Mouse (Mus musculus) neural tube, embryonic 14.5 days (tissue): ENCODE measurements around the gene Slc17a1. TPM values are rescaled to one million over a fixed set of nuclear protein-coding genes. Genes with fewer than 3 reads are reported as not detected.

Experiments used
- ATAC-seq: fragments of 200-750 bp; cut with Nextera tagmentation; 2 replicates; pipeline ENCODE4 v1.8.0; 2017; ENCODE audit warnings: low read depth, mild to moderate bottlenecking, moderate TSS enrichment, moderate library complexity
- H3K27ac ChIP-seq: fragments of 300-500 bp; sonication (generic); 2 replicates; pipeline ENCODE4 v1.5.1; 2014; ENCODE audit warnings: low read depth, mild to moderate bottlenecking, control low read depth, low read length, moderate library complexity, mixed read lengths
- H3K27me3 ChIP-seq: fragments of 300-500 bp; sonication (generic); 2 replicates; pipeline ENCODE4 v1.6.1; 2014; ENCODE audit warnings: low read length; ENCODE audit not compliant: control insufficient read depth, insufficient read depth
- H3K36me3 ChIP-seq: fragments of 300-500 bp; sonication (generic); 2 replicates; pipeline ENCODE4 v1.6.1; 2014; ENCODE audit warnings: low read length, mixed read lengths; ENCODE audit not compliant: control insufficient read depth, insufficient read depth
- H3K4me1 ChIP-seq: fragments of 300-500 bp; sonication (generic); 2 replicates; pipeline ENCODE4 v1.6.1; 2014; ENCODE audit warnings: low read length; ENCODE audit not compliant: control insufficient read depth, insufficient read depth
- H3K4me2 ChIP-seq: fragments of 300-500 bp; sonication (generic); 2 replicates; pipeline ENCODE4 v1.6.1; 2014; ENCODE audit warnings: mild to moderate bottlenecking, low read depth, low read length, control low read depth
- H3K4me3 ChIP-seq: fragments of 300-500 bp; sonication (generic); 2 replicates; pipeline ENCODE4 v1.5.1; 2014; ENCODE audit warnings: low read depth, low read length, control low read depth, mixed read lengths
- H3K9ac ChIP-seq: fragments of 300-500 bp; sonication (generic); replicated peaks from 2 replicates; pipeline ENCODE4 v1.6.1; 2014; ENCODE audit warnings: low read depth, mild to moderate bottlenecking, control low read depth, low read length, mixed read lengths
- H3K9me3 ChIP-seq: fragments of 300-500 bp; sonication (generic); 2 replicates; pipeline ENCODE4 v1.6.1; 2016; ENCODE audit warnings: low read length; ENCODE audit not compliant: control insufficient read depth
- WGBS: fragments of 180-500 bp; shearing (Covaris S2); extraction: QIAGEN DNeasy Blood & Tissue Kit; methylation state at CpG from one replicate; pipeline ENCODE4 v1.1.7; 2014; 5-methylcytosine and 5-hydroxymethylcytosine counted together
- polyA plus RNA-seq: library from polyadenylated mRNA; unstranded; fragments of >200 nt; fragmentation: Nextera tagmentation; extraction: Ambion mirVana; gene quantifications from 2 replicates; pipeline ENCODE4 v1.2.1, GENCODE M21; 2014

Gene Slc17a1
- polyA plus RNA-seq, 1 experiment from 2014 or later = not detected

DNA sequence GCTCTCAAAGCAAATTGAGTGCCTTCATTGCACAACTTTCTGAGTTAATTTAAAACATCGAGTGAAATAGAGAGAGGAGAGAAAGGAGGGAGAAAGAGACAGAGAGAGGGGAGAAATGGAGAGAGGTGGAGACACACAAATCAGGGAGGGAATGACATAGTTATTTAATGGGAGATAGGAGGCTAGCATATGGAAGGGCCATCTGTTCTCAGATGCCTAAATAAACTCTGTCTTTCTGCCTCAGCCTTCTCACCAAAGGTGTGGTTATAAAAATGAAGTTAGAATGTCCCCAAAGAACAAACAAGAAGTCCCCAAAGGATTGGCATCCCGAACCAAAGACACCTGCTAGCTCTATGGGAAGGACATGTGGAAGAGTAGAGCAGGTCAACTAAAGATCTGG lies 18.3 kb upstream of the Slc17a1 start:
- no peak overlapping the region for H3K27ac ChIP-seq
- H3K27me3 ChIP-seq = no peaks in the 10 kb centered on the region
- no peak for ATAC-seq
- H3K4me3 ChIP-seq = no peak overlapping the region
- no peaks in the 10 kb centered on the region for H3K9me3 ChIP-seq
- H3K4me2 ChIP-seq = no peak overlapping the region
- H3K9ac ChIP-seq = no peak overlapping the region
- no peaks in the 10 kb centered on the region for H3K4me1 ChIP-seq
- H3K36me3 ChIP-seq = no peaks in the 10 kb centered on the region
- 89% methylated on average over 2 of the region's 2 CpGs for WGBS

DNA sequence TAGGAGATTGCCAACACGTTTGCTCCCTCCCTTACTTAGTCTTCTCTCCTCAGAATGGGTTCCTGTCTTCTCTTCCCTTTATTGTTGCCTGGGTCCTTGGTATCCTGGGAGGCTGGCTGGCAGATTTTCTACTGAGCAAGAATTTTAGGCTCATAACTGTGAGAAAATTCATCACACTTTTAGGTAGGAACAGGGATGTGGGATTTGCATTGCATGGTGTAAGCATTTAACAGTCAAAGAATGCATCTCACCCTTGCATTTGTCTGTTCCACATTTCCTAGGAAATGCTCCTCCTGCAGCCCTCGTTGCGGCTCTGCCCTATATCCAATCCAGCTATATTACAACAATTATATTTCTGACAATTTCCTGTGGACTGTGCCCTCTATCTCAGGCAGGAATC lies 11.1 kb upstream of the Slc17a1 start:
- Histone ChIP-seq H3K27ac (no peak overlapping the region), H3K4me2 (no peak overlapping the region), H3K36me3 (no peaks in the 10 kb centered on the region), H3K9me3 (no peaks in the 10 kb centered on the region), H3K4me1 (no peaks in the 10 kb centered on the region), H3K27me3 (no peaks in the 10 kb centered on the region), H3K9ac (no peak overlapping the region), H3K4me3 (no peak overlapping the region)
- WGBS = 67% methylated on average over 3 of the region's 3 CpGs
- ATAC-seq = no peak

DNA sequence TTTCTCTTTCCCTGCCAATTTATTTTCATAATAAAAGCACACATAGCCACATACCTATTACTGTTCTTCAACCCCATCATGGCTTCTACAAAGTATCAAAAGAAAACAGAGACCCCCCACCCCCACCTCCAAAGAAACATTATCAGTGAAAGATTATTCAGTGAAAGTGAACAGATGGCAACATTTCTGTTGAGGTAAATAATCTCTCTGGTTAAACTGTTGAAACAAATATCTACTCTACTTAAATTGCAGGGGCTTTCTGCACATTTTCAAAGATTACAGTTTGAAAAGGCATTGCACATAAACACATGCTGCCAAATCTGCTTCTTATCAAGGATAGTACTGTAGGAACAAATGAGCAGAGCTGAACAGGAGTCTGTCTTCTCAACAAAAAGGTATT lies 5.7 kb upstream of the Slc17a1 start:
- no peak for ATAC-seq
- H3K27me3 ChIP-seq = no peaks in the 10 kb centered on the region
- no peak overlapping the region for H3K9ac ChIP-seq
- no peak overlapping the region for H3K4me3 ChIP-seq
- no peak overlapping the region for H3K27ac ChIP-seq
- no peaks in the 10 kb centered on the region for H3K4me1 ChIP-seq
- H3K4me2 ChIP-seq = no peak overlapping the region
- H3K9me3 ChIP-seq = no peaks in the 10 kb centered on the region
- H3K36me3 ChIP-seq = no peaks in the 10 kb centered on the region

DNA sequence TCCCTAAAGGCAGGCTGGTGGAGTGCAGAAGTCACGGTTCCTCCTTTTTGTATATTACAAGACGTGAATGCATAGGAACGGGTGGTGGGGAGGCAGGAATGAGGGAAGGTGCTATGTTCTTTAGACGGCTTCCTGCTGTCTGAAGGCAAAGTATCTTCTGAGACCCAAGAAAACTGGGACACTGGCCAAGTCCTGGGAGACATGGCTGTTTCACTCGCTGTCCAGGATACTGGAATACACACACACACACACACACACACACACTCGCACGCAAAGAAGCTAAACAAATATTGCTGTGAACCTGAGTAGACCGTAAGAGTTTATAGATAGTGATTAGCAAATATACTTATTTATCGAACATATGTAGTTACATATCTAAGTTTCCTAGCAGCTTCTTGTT lies 2.8 kb upstream of the Slc17a1 start:
- no peak for ATAC-seq
- WGBS = 83% methylated on average over 9 of the region's 9 CpGs
- H3K9me3 ChIP-seq = no peaks in the 10 kb centered on the region
- no peaks in the 10 kb centered on the region for H3K4me1 ChIP-seq
- H3K4me3 ChIP-seq = no peak overlapping the region
- H3K36me3 ChIP-seq = no peaks in the 10 kb centered on the region
- no peaks in the 10 kb centered on the region for H3K27me3 ChIP-seq
- no peak overlapping the region for H3K4me2 ChIP-seq
- no peak overlapping the region for H3K27ac ChIP-seq
- no peak overlapping the region for H3K9ac ChIP-seq

DNA sequence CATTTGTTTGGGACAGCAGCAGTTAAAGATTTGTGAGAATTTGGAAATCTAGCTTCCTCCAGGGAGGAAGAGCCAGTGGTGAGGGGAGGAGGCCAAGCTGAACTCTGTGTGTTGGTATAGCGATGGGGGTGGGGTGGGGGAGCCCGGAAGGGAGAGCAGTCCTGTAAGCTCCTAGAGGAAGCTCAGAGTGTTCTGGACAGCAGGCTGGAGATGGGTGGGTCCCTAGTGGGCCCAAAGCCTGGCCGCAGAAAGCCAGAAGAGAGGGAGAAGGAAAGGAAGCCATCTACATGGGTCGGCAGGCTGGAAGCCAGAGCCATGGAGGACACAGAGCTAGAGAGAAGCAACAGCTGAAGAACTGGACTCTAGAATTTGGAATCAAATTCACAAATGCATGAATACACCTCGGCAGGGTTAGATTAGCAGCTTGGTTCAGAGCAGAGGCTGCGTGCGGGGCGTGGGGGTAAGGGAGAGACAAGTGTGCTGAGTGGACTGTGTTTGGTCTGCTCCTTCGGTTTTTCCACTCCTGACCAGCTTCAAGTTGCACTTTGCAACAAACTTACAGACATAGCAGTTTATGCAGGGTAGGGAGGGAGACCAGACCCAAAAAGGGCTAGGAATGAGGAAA lies 1.4 kb upstream of the Slc17a1 start:
- H3K4me1 ChIP-seq = no peaks in the 10 kb centered on the region
- H3K4me3 ChIP-seq = no peak overlapping the region
- no peaks in the 10 kb centered on the region for H3K36me3 ChIP-seq
- no peaks in the 10 kb centered on the region for H3K27me3 ChIP-seq
- no peaks in the 10 kb centered on the region for H3K9me3 ChIP-seq
- H3K4me2 ChIP-seq = no peak overlapping the region
- H3K9ac ChIP-seq = no peak overlapping the region
- no peak overlapping the region for H3K27ac ChIP-seq
- ATAC-seq = no peak
- 86% methylated on average over 9 of the region's 9 CpGs for WGBS

DNA sequence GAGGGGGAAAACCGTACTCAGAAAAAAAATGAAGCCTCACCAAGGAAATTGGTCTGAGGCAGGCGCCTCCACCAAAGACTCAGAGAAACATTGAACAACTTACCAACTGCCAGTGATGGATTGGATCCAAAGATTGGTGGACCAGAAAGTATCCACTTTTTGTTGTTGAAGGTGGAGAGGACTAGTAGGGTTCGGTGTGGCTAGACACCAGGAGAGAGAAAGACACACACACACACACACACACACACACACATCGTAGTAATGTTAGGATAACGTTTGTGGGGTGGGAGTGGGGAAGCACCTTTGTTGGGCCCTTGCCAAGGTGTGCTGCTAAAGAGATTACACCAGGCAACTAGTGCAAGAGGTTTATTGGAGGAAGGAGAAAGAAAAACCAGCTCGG lies 550 bp upstream of the Slc17a1 start:
- no peak for ATAC-seq
- no peaks in the 10 kb centered on the region for H3K36me3 ChIP-seq
- H3K27ac ChIP-seq = no peak overlapping the region
- no peaks in the 10 kb centered on the region for H3K9me3 ChIP-seq
- H3K4me1 ChIP-seq = no peaks in the 10 kb centered on the region
- H3K9ac ChIP-seq = no peak overlapping the region
- 89% methylated on average over 6 of the region's 6 CpGs for WGBS
- H3K4me2 ChIP-seq = no peak overlapping the region
- no peaks in the 10 kb centered on the region for H3K27me3 ChIP-seq
- no peak overlapping the region for H3K4me3 ChIP-seq

DNA sequence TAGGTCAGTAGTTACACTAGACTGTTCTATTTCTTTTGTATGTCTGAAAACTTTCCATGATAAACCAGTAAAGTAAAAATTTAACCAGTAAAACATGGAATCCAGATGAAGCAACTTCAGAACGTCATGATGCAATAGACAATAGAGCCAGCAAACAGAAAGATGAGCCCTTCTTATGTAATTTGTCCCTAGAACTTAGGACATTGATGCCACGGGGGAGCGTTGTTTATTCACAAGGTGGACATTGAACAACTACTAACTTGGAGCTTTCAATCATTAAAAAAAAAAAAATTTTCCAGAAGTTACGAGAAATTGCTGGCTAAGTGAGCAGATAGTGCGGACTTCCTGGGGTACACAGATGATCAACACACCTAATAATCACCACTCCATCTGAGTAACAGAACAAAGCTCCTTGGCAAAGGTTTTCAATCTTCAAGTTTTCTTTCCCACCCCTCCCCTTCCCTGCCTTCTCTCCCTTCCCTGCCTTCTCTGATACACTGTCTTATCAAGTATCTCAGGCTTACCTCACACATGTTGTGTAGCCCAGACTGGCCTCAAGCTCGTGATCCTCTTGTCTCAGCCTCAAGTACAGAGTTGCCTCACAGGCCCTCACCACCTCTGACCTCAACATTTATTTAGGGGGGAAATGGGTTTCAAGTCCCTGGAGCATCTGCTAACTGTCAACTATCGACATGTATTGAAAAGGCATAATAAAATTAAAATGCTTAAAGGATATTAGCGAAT lies 1.4 kb downstream of the Slc17a1 start:
- H3K36me3 ChIP-seq = no peaks in the 10 kb centered on the region
- no peaks in the 10 kb centered on the region for H3K4me1 ChIP-seq
- ATAC-seq = no peak
- no peak overlapping the region for H3K4me2 ChIP-seq
- H3K9ac ChIP-seq = no peak overlapping the region
- no peaks in the 10 kb centered on the region for H3K9me3 ChIP-seq
- no peak overlapping the region for H3K4me3 ChIP-seq
- WGBS = 91% methylated on average over 8 of the region's 8 CpGs
- no peaks in the 10 kb centered on the region for H3K27me3 ChIP-seq
- H3K27ac ChIP-seq = no peak overlapping the region

DNA sequence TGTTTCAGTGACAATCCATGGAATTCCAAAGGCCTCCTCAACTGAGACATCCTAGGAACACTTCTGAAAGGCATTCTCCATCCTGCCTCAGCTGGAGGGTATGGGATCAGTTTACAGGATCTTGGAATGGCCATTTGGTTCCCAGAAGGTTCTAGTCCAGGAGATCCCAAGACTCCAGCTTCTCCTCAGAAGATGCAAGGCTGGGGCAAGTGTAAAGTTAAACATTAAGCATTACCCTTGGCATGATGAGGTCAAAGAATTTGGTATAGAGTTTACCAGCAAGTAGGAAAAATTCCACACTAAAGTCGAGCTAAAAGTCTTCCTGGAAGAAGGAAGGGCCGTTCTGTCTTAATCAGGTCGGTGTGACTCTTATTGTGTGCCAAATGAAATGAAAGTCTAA lies 2.4 kb downstream of the Slc17a1 start:
- WGBS = 80% methylated on average over 3 of the region's 3 CpGs
- no peak overlapping the region for H3K27ac ChIP-seq

DNA sequence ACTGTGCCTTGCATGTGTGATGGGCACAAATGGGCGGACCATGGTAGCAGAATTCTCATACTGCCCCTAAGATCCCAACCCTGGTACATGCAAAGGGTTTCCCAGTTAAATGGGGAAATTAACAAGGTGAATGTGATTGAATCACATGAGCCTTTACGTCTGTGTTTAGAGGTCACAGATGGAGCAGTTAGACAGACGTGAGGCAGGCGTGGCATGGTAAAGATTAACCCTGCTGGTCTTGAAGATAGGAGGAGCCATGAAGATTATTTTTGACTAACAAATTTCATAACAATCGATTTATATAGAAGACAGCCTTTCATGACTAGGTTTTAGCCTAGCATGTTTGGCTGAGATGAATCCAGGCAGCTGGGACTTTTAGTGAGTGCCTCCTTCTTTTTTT lies 5.6 kb downstream of the Slc17a1 start:
- Histone ChIP-seq H3K9me3 (no peaks in the 10 kb centered on the region), H3K4me3 (no peak overlapping the region), H3K27ac (no peak overlapping the region), H3K4me1 (no peaks in the 10 kb centered on the region), H3K27me3 (no peaks in the 10 kb centered on the region), H3K9ac (no peak overlapping the region), H3K4me2 (no peak overlapping the region), H3K36me3 (no peaks in the 10 kb centered on the region)
- no peak for ATAC-seq
- WGBS = 86% methylated on average over 5 of the region's 5 CpGs

More for the DNA sequence above, 2.4 kb downstream of the Slc17a1 start:
- Histone ChIP-seq H3K4me1 (no peaks in the 10 kb centered on the region), H3K4me3 (no peak overlapping the region), H3K9me3 (no peaks in the 10 kb centered on the region), H3K4me2 (no peak overlapping the region), H3K27me3 (no peaks in the 10 kb centered on the region), H3K9ac (no peak overlapping the region), H3K36me3 (no peaks in the 10 kb centered on the region)
- no peak for ATAC-seq
